Mouse (Mus musculus) ES-Bruce4 (cell line): Measurements from ENCODE around the gene Sar1b. TPM values are rescaled to one million over a fixed set of nuclear protein-coding genes. Genes with fewer than 3 reads are reported as not detected.

Experiments
- H3K27ac ChIP-seq: 2 replicates; pipeline ENCODE4 v1.5.1; 2012; ENCODE audit warnings: low read length, inconsistent platforms; ENCODE audit not compliant: insufficient read depth
- H3K27me3 ChIP-seq: 2 replicates; pipeline ENCODE4 v1.6.1; 2012; ENCODE audit warnings: mild to moderate bottlenecking, low read length, inconsistent platforms; ENCODE audit not compliant: control insufficient read depth, poor library complexity, insufficient read depth, severe bottlenecking
- H3K36me3 ChIP-seq: 2 replicates; pipeline ENCODE4 v1.6.1; 2012; ENCODE audit warnings: inconsistent platforms, mild to moderate bottlenecking, low read length, moderate library complexity; ENCODE audit not compliant: control insufficient read depth, poor library complexity, insufficient read depth, severe bottlenecking
- H3K4me1 ChIP-seq: one replicate; pipeline ENCODE4 v1.8.1; 2011; ENCODE audit warnings: low read length; ENCODE audit not compliant: control insufficient read depth, insufficient read depth
- H3K4me3 ChIP-seq: 2 replicates; pipeline ENCODE4 v1.5.1; 2011; ENCODE audit warnings: low read depth, mild to moderate bottlenecking, low read length
- H3K9ac ChIP-seq: 2 replicates; pipeline ENCODE4 v1.6.1; 2012; ENCODE audit warnings: low read depth, mild to moderate bottlenecking, inconsistent platforms; ENCODE audit not compliant: poor library complexity, severe bottlenecking
- H3K9me3 ChIP-seq: replicated peaks from 2 replicates; pipeline ENCODE4 v1.6.1; 2012; ENCODE audit warnings: mild to moderate bottlenecking, low read length, inconsistent platforms; ENCODE audit not compliant: control insufficient read depth, poor library complexity, insufficient read depth, severe bottlenecking
- CTCF ChIP-seq: IDR thresholded peaks from one replicate; pipeline ENCODE4 v1.8.1; 2011; ENCODE audit warnings: low read depth, low read length
- EP300 ChIP-seq: IDR thresholded peaks from 2 replicates; pipeline ENCODE4 v1.6.1; 2011; ENCODE audit warnings: low read depth, low read length; ENCODE audit not compliant: insufficient read depth
- POLR2A ChIP-seq: IDR thresholded peaks from one replicate; pipeline ENCODE4 v1.8.1; 2011; ENCODE audit warnings: low read length; ENCODE audit not compliant: insufficient read depth
- polyA plus RNA-seq: library from polyadenylated mRNA; stranded (reverse); fragments of >200 nt; gene quantifications from 2 replicates; pipeline ENCODE4 v1.2.4, GENCODE M21; 2011; ENCODE audit warnings: low read depth; ENCODE audit not compliant: missing spikeins, insufficient read depth, insufficient read length

Gene Sar1b
- polyA plus RNA-seq, 1 experiment: 39.5 TPM

DNA sequence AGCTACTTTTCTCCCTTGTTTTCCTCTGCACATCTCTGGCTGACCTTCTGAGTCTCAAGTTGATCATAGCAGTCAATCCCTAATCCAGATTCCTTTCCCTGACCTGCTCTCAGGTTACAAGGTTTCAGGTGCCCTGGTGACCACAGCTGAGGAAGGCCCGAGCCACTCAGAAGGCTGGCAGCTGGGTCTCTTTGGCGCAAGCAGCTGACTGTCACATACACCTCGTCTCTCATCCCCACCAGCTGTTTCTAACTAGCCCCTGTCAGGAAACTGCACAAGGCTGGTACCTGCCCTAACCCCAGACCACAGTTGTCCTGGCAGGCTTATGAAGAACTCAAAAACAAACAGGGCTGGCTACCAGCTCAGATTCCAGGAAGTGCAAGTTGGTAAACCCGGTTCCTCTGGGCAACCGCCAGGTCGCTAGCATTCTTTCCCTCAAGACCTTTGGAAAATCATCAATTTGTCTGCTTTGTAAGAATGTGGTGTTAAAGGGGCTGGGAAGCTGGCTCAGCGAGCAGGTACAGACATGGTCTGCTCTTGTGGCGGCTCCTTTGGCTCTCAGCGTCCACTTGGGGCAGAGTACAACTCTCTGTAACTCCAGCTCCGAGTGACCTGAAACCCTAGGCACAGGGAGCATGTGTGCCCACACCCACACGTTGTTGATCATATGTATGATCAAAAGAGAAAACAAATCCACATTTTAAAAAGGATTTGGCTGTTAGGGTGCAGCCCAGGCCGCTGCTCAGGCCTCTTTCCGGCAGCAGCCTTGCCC, 43.8 kb downstream of the Sar1b start:
- no peaks in the 10 kb centered on the region for H3K4me1 ChIP-seq
- H3K4me3 ChIP-seq: peak overlapping the region; percentile 47
- H3K36me3 ChIP-seq: no peaks in the 10 kb centered on the region
- H3K27me3 ChIP-seq: no peaks in the 10 kb centered on the region
- no peak overlapping the region for H3K27ac ChIP-seq
- TF ChIP-seq CTCF: no peak
- H3K9ac ChIP-seq: peak overlapping the region; percentile 49
- no peaks in the 10 kb centered on the region for H3K9me3 ChIP-seq

DNA sequence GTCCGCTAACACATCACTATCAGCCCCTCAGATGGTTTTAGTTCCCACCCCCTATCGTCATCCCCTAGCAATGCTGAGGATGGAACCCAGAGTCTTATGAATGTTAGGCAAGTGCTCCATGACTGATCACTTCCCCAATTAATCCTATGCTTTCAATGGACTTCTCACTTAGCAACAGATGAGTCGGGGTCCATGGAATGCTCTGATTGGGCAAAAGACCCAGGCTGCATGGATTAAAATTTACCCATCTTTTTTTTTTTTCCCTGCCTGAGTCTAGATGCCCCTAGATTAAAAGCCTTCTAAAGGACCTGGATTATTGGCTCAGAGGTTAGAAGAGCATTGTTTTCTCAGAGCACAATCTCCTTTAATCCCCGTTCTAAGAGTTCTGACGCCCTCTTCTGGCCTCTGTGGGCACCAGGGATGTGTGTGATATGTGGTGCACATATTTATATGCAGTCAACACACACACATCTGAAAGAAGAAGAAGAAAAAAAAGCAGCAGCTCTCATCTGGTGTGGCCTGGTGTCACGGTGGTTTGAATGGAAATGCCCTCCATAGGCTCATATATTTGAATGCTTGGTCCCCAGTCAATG, 46.2 kb downstream of the Sar1b start:
- Histone ChIP-seq H3K4me3 (no peak overlapping the region), H3K27me3 (no peaks in the 10 kb centered on the region), H3K9me3 (no peaks in the 10 kb centered on the region), H3K27ac (no peak overlapping the region), H3K9ac (no peak overlapping the region), H3K36me3 (no peaks in the 10 kb centered on the region), H3K4me1 (no peaks in the 10 kb centered on the region)
- peak; percentile 8 for TF ChIP-seq CTCF
- TF ChIP-seq EP300: no peak

GRCm38 (mm10) chr11:51811230-51811629, 47.7 kb downstream of the Sar1b start:
- no peaks in the 10 kb centered on the region for H3K4me1 ChIP-seq
- no peak for TF ChIP-seq EP300
- TF ChIP-seq CTCF: peak; percentile 69
- H3K9me3 ChIP-seq: no peaks in the 10 kb centered on the region
- no peak overlapping the region for H3K9ac ChIP-seq
- H3K27ac ChIP-seq: no peak overlapping the region
- no peaks in the 10 kb centered on the region for H3K27me3 ChIP-seq
- H3K4me3 ChIP-seq: no peak overlapping the region
- H3K36me3 ChIP-seq: no peaks in the 10 kb centered on the region

- Histone ChIP-seq H3K4me3 (no peak overlapping the region), H3K27me3 (no peaks in the 10 kb centered on the region), H3K4me1 (no peaks in the 10 kb centered on the region), H3K36me3 (no peaks in the 10 kb centered on the region), H3K9ac (no peak overlapping the region), H3K9me3 (no peaks in the 10 kb centered on the region), H3K27ac (no peak overlapping the region)
- TF ChIP-seq EP300: no peak
These were observed 48.6 kb downstream of the Sar1b start for GRCm38 (mm10) chr11:51812022-51812546.

GRCm38 (mm10) chr11:51817756-51818155, 54.3 kb downstream of the Sar1b start:
- Histone ChIP-seq H3K4me1 (peaks cover 7% of the 10 kb centered on the region), H3K9me3 (no peaks in the 10 kb centered on the region), H3K4me3 (no peak overlapping the region), H3K27ac (no peak overlapping the region), H3K9ac (peak overlapping the region; percentile 14; the same call in 1 of the 2 replicates), H3K27me3 (no peaks in the 10 kb centered on the region), H3K36me3 (no peaks in the 10 kb centered on the region)
- TF ChIP-seq EP300 (no peak), POLR2A (no peak), CTCF (peak; percentile 88)

DNA sequence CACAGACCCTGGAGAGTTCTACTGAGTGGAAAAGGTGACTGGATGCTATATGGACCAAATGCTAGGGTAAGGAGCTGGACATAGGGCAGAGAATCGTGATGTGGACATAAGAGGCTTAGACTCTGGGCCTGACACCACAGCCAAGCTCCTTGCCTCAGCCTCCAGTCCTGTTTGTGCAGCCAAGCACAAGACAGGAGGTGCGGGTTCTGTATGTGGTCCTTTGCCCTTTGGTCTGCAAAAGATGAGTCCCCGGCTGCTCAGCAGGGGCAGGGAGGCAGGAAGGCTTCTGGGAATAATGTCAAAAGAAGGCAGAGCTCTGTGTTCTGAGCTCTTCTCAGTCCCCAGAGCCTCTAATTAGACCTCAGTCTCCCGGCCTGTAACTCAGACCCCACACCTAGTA, 55.4 kb downstream of the Sar1b start:
- no peak overlapping the region for H3K9ac ChIP-seq
- H3K4me1 ChIP-seq: peaks cover 13% of the 10 kb centered on the region
- H3K9me3 ChIP-seq: no peaks in the 10 kb centered on the region
- H3K27me3 ChIP-seq: no peaks in the 10 kb centered on the region
- no peaks in the 10 kb centered on the region for H3K36me3 ChIP-seq
- no peak overlapping the region for H3K27ac ChIP-seq
- no peak for TF ChIP-seq CTCF
- no peak for TF ChIP-seq EP300
- TF ChIP-seq POLR2A: no peak
- H3K4me3 ChIP-seq: no peak overlapping the region
